Mouse (Mus musculus) heart, embryonic 13.5 days (tissue): ENCODE data around the gene Tmem50a. TPM values are rescaled to one million over a fixed set of nuclear protein-coding genes. Genes with fewer than 3 reads are reported as not detected.
"Not testable (repeated sequence)": the region's sequence is repeated elsewhere in the genome, so short reads cannot be mapped to it uniquely, and the experiment has no call there.

Source experiments
- ATAC-seq: fragments of 200-750 bp; cut with Nextera tagmentation; 2 replicates; pipeline ENCODE4 v1.8.0; 2017; ENCODE audit warnings: moderate TSS enrichment; ENCODE audit not compliant: insufficient number of reproducible peaks, low FRiP score, low TSS enrichment; ENCODE audit errors: extremely low read depth
- H3K27ac ChIP-seq: fragments of 300-500 bp; sonication (generic); replicated peaks from 2 replicates; pipeline ENCODE4 v1.5.1; 2015; ENCODE audit warnings: moderate library complexity, mild to moderate bottlenecking, inconsistent platforms
- H3K27me3 ChIP-seq: fragments of 300-500 bp; sonication (generic); replicated peaks from 2 replicates; pipeline ENCODE4 v1.6.1; 2015; ENCODE audit warnings: mild to moderate bottlenecking, inconsistent platforms
- H3K36me3 ChIP-seq: fragments of 300-500 bp; sonication (generic); 2 replicates; pipeline ENCODE4 v1.6.1; 2015; ENCODE audit warnings: mild to moderate bottlenecking, inconsistent platforms
- H3K4me1 ChIP-seq: fragments of 300-500 bp; sonication (generic); 2 replicates; pipeline ENCODE4 v1.6.1; 2015; ENCODE audit warnings: inconsistent platforms
- H3K4me2 ChIP-seq: fragments of 300-500 bp; sonication (generic); 2 replicates; pipeline ENCODE4 v1.6.1; 2015; ENCODE audit warnings: inconsistent platforms, mild to moderate bottlenecking, moderate library complexity
- H3K4me3 ChIP-seq: fragments of 300-500 bp; sonication (generic); 2 replicates; pipeline ENCODE4 v1.5.1; 2015; ENCODE audit warnings: moderate library complexity, mild to moderate bottlenecking, inconsistent platforms
- H3K9ac ChIP-seq: fragments of 300-500 bp; sonication (generic); 2 replicates; pipeline ENCODE4 v1.6.1; 2015; ENCODE audit warnings: inconsistent platforms, mild to moderate bottlenecking, moderate library complexity
- H3K9me3 ChIP-seq: fragments of 300-500 bp; sonication (generic); 2 replicates; pipeline ENCODE4 v1.6.1; 2016; ENCODE audit warnings: inconsistent platforms
- WGBS: fragments of 180-500 bp; shearing (Covaris S2); methylation state at CpG from one replicate; pipeline ENCODE4 v1.1.7; 2015; ENCODE audit warnings: mixed read lengths; 5-methylcytosine and 5-hydroxymethylcytosine counted together
- polyA plus RNA-seq: library from polyadenylated mRNA; unstranded; fragments of >200 nt; fragmentation: Nextera tagmentation; extraction: Ambion mirVana; gene quantifications from 2 replicates; pipeline ENCODE4 v1.2.1, GENCODE M21; 2015

Gene Tmem50a
- polyA plus RNA-seq, 1 experiment from 2014 or later: 132 TPM

DNA sequence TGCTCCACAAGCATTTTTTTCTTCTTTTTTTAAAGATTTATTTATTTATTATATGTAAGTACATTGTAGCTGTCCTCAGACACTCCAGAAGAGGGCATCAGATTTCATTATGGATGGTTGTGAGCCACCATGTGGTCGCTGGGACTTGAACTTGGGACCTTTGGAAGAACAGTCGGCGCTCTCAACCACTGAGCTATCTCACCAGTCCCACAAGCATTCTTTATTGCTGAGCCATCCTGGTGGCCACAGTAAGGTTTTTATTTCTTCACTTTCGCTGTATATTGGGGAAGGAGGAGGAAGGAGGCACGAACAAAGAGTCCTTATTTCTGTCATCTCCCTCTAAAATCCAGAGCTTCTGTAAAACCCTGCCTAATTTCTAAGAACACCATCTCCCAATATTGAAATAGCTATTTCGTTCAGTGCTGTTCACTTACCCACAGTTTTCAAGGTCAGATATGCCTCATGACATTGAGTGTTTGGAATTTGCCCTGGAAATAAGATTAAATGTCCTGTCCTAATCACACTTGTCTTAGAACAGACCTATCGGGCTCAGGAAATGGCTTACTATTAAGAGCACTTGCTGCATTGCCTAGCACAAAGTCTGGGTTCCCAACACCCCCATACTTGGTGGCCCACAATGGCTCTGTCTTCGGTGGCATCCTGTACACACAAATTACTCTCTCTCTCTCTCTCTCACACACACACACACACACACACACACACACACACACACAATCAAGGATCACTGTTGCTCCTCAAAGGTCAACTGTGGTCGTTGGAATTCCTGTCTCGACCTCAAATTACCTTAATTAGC lies 7.5 kb upstream of the Tmem50a start:
- Histone ChIP-seq H3K9me3 (no peaks in the 10 kb centered on the region), H3K9ac (peak overlapping the region; percentile 84), H3K27me3 (no peaks in the 10 kb centered on the region), H3K4me3 (peak overlapping the region; percentile 100), H3K4me1 (peaks cover 36% of the 10 kb centered on the region), H3K27ac (peak overlapping the region; percentile 97), H3K36me3 (peaks cover 31% of the 10 kb centered on the region), H3K4me2 (peak overlapping the region; percentile 90)
- ATAC-seq: no peak
- WGBS: 54% methylated on average over 10 of the region's 10 CpGs

DNA sequence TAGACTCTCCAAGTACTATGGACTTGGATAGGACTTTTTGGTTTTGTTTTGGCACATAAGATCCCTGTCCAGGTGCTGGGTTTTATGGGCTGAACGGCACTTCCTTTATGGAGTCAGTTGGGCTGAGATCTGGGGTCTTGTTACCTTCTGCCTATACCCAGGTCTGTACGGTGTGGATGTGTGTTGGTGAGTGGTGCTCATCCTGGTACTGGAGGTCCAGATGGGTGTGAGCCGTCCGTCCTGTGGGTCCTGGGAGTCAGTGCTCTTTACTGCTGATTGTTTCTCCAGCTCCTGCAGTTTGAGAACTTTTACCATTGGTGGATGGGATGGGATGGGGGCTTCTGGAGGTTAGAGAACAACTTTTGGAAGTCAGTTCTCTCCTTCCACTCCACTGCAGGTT lies 6.9 kb upstream of the Tmem50a start:
- peaks cover 25% of the 10 kb centered on the region for H3K36me3 ChIP-seq
- H3K27ac ChIP-seq: no peak overlapping the region
- H3K9ac ChIP-seq: no peak overlapping the region
- H3K9me3 ChIP-seq: no peaks in the 10 kb centered on the region
- 90% methylated on average over 4 of the region's 4 CpGs for WGBS
- ATAC-seq: no peak
- no peak overlapping the region for H3K4me2 ChIP-seq
- H3K27me3 ChIP-seq: no peaks in the 10 kb centered on the region
- peaks cover 33% of the 10 kb centered on the region for H3K4me1 ChIP-seq
- H3K4me3 ChIP-seq: no peak overlapping the region

DNA sequence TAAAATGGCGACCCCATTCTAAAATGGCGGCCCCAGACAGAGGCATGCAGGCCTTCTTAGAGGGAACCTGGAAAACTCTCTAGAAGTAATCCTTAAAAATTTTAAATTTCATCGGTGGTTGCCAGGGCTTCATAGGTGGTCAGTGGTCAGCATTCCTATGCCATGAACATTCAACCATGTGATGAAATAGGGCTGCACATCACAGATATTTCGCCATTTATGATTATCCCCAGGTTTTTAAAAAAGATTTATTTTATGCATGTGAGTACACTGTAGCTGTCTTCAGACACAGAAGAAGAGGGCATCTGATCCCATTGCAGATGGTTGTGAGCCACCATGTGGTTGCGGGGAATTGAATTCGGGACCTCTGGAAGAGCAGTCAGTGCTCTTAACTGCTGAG lies 5.8 kb upstream of the Tmem50a start:
- ATAC-seq: no peak
- 91% methylated on average over 6 of the region's 6 CpGs for WGBS
- no peak overlapping the region for H3K27ac ChIP-seq
- no peak overlapping the region for H3K9ac ChIP-seq
- H3K9me3 ChIP-seq: no peaks in the 10 kb centered on the region
- peaks cover 15% of the 10 kb centered on the region for H3K36me3 ChIP-seq
- no peak overlapping the region for H3K4me3 ChIP-seq
- H3K4me2 ChIP-seq: no peak overlapping the region
- H3K27me3 ChIP-seq: no peaks in the 10 kb centered on the region
- peaks cover 26% of the 10 kb centered on the region for H3K4me1 ChIP-seq

DNA sequence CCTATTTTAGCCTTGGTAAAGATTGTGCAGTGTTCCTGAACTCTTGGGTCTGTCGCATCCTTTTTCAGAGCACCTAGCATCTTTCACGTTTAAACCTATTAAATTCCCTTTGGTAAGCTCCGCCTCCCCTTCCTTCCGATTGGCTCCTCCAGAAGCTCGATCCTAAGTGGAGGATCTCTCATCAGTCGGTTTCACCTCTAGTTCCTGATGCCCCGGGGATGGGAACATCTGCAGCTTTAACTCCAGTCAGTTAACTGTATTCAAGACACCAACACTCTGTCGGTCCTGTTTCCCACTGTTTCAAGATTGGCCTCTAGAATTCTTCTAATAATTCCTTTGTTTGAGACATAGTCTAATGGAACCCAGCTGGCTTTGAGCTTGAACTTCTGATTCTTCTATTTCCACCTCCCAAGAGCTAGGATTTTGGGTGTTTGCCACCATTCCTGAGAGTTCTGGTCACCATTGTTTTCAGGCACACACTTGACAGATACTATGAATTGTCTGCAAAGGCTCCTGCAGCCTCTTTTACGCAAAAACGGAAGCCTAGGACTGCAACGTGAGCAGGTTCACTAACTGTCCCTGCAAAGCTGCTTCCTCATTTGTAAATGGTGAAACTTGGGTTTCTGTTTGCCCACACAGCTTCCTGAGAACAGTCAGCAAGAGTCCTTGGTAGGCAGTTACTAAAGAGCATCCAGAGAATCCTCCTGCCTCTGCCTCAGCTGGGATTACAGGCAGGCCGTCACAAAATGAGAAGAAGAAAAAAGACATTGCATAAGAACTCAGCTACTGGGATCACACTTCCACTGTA lies 5.1 kb upstream of the Tmem50a start:
- no peak overlapping the region for H3K9ac ChIP-seq
- no peak overlapping the region for H3K4me2 ChIP-seq
- no peak overlapping the region for H3K27ac ChIP-seq
- H3K9me3 ChIP-seq: no peaks in the 10 kb centered on the region
- H3K4me3 ChIP-seq: no peak overlapping the region
- H3K4me1 ChIP-seq: peaks cover 27% of the 10 kb centered on the region
- no peaks in the 10 kb centered on the region for H3K27me3 ChIP-seq
- 41% methylated on average over 12 of the region's 12 CpGs for WGBS
- peaks cover 8% of the 10 kb centered on the region for H3K36me3 ChIP-seq
- no peak for ATAC-seq

DNA sequence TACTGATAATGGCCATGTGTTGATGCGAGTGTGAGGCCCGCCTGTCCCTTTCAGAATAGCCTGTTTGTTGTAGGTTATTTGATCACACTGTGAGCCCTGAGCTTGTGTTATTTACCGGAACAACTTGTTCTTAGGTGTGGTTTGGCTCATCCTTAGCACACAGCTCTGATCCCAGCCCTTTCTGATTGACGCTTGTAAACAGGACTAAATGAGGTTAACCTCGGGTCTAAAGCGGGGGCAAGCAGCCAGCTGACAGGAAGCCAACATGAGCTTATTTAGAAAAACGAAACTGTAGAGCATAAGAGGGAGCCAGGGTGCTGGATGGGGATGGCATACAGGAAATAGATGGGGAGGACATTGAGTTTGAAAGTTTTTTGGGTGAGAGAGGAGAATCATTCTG lies 3.6 kb upstream of the Tmem50a start:
- Histone ChIP-seq H3K9ac (peak overlapping the region; percentile 19; the same call in 1 of the 2 replicates), H3K4me1 (peaks cover 34% of the 10 kb centered on the region), H3K27me3 (no peaks in the 10 kb centered on the region), H3K9me3 (no peaks in the 10 kb centered on the region), H3K4me3 (no peak overlapping the region), H3K36me3 (no peaks in the 10 kb centered on the region), H3K27ac (no peak overlapping the region), H3K4me2 (no peak overlapping the region)
- WGBS: 57% methylated on average over 7 of the region's 7 CpGs
- ATAC-seq: no peak

DNA sequence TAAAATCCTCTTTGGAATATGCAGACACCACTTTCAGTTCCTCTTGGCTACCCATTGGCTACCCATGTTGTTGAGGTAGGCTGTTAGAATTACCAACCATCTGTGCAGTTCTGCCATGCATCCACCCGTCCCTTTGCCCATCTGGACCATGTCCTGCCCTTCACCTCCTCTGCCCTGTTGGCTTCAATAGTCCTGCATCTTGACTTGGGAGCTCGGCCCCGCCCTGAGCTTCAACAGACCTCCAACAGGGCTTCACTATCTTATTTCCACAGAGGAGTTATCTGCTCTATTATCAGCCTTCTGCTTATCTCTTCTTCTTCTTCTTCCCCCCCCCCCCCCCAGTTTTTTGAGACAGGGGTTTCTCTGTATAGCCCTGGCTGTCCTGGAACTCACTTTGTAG lies 2.4 kb upstream of the Tmem50a start:
- H3K9ac ChIP-seq: no peak overlapping the region
- H3K27ac ChIP-seq: no peak overlapping the region
- peaks cover 9% of the 10 kb centered on the region; the same call in 1 of the 2 replicates for H3K36me3 ChIP-seq
- no peak overlapping the region for H3K4me3 ChIP-seq
- no peaks in the 10 kb centered on the region for H3K27me3 ChIP-seq
- no peaks in the 10 kb centered on the region for H3K9me3 ChIP-seq
- no peak for ATAC-seq
- H3K4me2 ChIP-seq: no peak overlapping the region
- peaks cover 33% of the 10 kb centered on the region for H3K4me1 ChIP-seq
- 69% methylated on average over 3 of the region's 3 CpGs for WGBS

DNA sequence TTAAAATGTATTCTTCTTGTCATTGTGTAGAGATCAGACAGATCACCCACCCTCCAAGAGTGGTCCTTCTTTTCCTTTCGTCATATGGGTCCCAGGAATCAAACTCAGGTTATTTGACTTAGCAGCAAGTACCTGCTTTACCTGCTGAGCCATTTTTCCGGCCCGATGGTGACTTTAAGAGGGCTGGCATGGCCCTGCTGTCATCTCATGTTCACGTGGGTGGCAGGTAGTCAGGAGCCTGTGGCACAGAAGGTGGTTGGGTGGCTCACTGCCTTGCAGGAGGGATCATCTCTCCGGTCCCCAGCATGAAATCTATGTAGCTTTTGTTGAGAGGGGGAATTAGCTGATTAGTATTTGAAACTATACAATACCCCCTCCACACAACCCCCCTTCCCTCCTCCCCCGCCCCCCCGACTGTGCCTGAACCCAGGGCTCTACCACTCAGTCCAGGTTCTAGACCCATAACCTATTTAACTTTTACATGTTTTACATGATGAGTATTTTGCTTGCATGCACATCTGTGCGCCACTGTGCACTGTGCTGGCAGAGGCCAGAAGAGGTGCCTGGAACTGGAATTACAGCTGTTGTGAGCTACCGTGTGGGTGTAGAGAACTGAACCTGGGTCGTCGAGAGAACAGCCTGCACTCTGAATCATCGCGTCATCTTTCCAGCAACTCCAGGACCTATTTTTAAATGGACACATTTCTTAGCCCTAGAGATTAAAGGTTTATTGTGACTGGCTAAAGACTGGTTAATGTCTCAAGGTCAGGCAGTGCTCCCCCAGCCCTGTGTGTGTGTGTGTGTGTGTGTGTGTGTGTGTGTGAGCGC lies 613 bp upstream of the Tmem50a start:
- Histone ChIP-seq H3K9ac (peak overlapping the region; percentile 88), H3K4me3 (peak overlapping the region; percentile 79), H3K27ac (peak overlapping the region; percentile 86), H3K4me1 (peaks cover 32% of the 10 kb centered on the region), H3K27me3 (no peaks in the 10 kb centered on the region), H3K9me3 (no peaks in the 10 kb centered on the region), H3K4me2 (peak overlapping the region; percentile 83), H3K36me3 (peaks cover 25% of the 10 kb centered on the region)
- WGBS: 46% methylated on average over 14 of the region's 14 CpGs
- ATAC-seq: 0 out of 2 replicates have a peak, but pooled peaks have one; percentile 15

DNA sequence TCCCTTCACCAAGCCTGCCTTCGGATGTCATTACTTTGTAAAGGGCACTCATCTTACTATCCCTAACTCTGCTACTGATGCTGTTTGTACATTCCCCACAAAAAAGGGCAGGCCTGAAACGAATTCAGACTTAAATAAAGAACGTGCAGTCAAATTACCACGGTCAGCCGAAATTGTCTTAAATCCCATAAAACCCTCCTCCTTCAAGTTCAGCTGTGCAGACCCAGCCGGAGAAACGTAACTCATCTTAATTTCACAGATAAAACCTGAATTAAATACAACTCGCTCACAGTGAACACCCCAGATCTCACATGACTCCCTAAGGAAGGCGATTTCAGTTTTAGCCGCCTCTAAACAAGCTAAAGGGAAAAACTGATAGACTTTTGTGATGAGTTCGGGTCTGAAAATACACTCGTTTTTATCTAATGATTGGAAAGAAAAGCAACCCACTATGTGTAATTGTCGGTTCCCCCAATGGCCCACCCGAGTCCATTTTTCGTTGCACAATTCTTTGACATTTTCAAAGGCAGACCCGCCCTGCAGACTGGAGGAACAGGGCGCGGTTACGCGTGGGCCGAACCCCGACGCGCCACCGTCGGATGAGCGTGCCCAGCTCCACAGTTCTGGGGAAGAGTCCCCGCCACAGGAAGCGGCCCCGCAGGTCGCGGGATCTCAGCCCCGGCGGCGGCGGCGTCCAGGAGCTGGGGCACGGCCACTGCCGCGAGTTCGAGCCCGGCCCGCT lies 531 bp downstream of the Tmem50a start:
- WGBS: 2% methylated on average over 43 of the region's 43 CpGs

DNA sequence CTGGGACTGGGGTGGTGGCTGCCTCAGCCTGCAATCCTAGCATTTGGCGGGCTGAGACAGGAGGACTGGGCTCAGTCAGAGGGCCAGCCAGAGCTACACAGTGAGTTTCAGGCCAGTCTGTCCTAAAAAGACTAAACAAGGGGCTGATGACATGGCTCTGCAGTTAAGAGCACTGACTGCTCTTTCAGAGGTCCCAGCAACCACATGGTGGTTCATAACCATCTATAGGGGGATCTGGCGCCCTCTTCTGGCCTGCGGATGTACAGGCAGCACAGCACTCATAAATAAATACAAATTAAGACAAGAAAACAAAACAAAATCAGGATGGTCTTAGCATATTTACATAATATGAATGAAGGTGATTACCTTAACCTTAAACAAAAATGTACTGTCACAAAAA lies 1.4 kb downstream of the Tmem50a start:
- peaks cover 45% of the 10 kb centered on the region for H3K36me3 ChIP-seq
- H3K4me1 ChIP-seq: peaks cover 29% of the 10 kb centered on the region
- H3K9me3 ChIP-seq: no peaks in the 10 kb centered on the region
- WGBS: 32% methylated on average over 3 of the region's 3 CpGs
- no peak overlapping the region for H3K27ac ChIP-seq
- H3K9ac ChIP-seq: peak overlapping the region; percentile 88
- H3K4me2 ChIP-seq: peak overlapping the region; percentile 83
- H3K4me3 ChIP-seq: peak overlapping the region; percentile 79
- no peak for ATAC-seq
- no peaks in the 10 kb centered on the region for H3K27me3 ChIP-seq

More for the DNA sequence above, 531 bp downstream of the Tmem50a start:
- H3K9me3 ChIP-seq: no peaks in the 10 kb centered on the region
- no peaks in the 10 kb centered on the region for H3K27me3 ChIP-seq
- H3K9ac ChIP-seq: peak overlapping the region; percentile 88
- peak overlapping the region; percentile 79 for H3K4me3 ChIP-seq
- H3K4me1 ChIP-seq: peaks cover 32% of the 10 kb centered on the region
- peaks cover 36% of the 10 kb centered on the region for H3K36me3 ChIP-seq
- H3K27ac ChIP-seq: peak overlapping the region; percentile 86
- peak overlapping the region; percentile 83 for H3K4me2 ChIP-seq
- 0 out of 2 replicates have a peak, but pooled peaks have one; percentile 34 for ATAC-seq

DNA sequence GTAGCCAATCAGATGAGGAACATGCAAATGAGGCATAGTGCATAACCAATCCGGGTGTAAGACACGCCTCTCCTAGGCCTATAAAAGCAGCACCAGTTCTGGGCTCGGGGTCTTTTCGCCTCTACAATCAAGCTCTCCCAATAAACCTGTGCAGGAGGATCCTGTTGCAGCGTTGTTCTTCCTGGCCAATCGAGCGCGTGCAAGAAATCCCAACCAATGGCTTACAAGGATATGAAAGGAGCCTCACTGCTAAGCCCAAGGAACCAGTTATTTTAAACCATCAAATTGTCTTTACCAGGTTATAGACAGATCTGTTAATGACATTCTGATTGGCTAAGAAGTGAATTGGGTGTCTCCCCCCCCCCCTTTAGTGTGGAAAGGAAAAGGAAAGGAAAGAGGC lies 3.4 kb downstream of the Tmem50a start:
- not testable (repeated sequence) for H3K4me3 ChIP-seq, H3K27ac ChIP-seq, H3K9ac ChIP-seq, H3K27me3 ChIP-seq, H3K9me3 ChIP-seq, ATAC-seq, H3K4me2 ChIP-seq
- H3K4me1 ChIP-seq: peaks cover 23% of the 10 kb centered on the region
- 98% methylated on average over 7 of the region's 8 CpGs for WGBS
- peaks cover 65% of the 10 kb centered on the region for H3K36me3 ChIP-seq
